Mouse (Mus musculus): ENCODE results near the gene Hoxc9.

DNA sequence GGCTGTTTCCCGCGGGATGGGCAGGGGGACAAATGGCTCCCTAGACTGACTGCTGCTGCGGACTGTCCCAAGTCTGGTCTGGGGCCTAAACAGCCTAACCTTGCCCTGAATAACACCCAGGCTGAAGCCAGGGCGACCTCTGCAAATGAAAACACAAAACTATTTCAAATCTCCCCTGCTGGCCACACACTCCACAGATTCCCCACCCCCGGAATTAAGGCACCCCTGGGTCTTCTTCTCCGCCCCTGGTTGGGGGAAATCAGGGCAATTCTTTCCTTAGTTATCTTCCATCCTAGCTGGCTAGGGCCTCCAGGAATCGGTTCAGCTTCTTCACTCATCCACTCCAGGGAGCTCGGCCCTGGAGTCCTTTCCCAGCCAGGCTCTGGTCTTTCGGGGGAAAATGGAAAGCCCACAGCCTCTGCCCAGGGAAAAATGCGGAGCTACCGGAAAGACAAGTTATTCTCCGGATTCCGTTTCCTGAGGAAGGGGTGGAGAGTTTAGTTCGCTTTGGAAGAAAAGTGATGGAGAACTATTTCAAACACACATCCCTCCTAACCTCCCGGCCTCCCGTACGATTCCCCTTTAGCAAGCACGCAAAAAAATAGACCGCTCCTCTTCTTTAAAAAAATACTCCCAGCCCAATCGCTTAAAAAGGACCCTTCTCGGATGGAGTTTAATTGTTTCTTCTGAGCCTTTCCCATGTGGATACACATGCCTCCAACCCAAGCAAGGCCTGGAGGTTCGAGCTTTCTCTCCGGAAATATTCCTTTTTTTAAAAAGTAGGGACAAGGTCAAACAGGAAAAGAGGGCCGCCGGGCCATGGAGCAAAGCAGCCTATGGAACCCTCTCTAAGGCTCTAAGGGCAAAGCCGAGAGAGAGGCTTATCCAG lies 11.0 kb upstream of the Hoxc9 start:
- no peak for TF ChIP-seq CTCF (IDR thresholded peaks at IDR 0.05; ENCODE audit: insufficient read depth, low read length)
- TF ChIP-seq POLR2A (IDR thresholded peaks at IDR 0.05; ENCODE audit: borderline replicate concordance, extremely low read depth, low read depth, low read length) = no peak
